Mouse (Mus musculus): ENCODE data around the gene Alg13. TPM values are rescaled to one million over a fixed set of nuclear protein-coding genes. Genes with fewer than 3 reads are reported as not detected.

Alg13 gene
- total RNA-seq (2022) = 10 to 100 TPM in 2 of 4 experiments, 1 to 10 TPM in 2; 9.0 to 16.3 (median 11.9) TPM

DNA sequence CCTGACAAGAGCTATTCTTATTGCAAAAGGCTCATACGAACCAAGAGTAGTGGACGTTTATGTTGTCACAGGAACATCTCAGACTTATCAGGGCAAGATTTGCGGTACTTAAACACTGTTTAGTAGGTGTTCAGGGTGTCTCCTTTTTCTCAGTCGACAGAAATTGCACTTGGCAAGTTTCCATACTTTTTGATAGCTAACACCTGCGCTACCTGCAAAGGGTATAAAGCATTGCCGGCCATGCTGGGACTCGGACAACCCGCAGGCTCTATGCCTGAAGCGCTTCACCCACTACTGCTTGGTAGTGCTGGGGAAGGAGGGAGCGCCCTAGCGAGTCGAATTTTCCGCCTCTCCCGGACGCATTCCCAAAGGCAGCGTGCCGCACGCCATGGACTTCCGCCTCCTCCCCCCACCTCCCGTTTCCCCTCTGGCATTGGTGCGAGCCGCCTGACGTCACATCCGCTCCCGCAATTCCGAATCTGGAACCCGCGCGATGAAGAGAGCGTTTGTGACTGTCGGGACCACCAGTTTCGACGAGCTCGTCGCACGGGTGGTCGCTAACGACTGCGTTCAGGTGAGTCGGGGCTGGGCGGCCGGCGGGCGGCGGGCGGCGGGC is at the start of gene Alg13:
TSS of gene Alg13 (plus strand) at position 257 of the 616 bp plus-strand sequence.
- DNase-seq (ENCODE audit: low spot score in 2 of 2) = peak; percentile 61 to 63

DNA sequence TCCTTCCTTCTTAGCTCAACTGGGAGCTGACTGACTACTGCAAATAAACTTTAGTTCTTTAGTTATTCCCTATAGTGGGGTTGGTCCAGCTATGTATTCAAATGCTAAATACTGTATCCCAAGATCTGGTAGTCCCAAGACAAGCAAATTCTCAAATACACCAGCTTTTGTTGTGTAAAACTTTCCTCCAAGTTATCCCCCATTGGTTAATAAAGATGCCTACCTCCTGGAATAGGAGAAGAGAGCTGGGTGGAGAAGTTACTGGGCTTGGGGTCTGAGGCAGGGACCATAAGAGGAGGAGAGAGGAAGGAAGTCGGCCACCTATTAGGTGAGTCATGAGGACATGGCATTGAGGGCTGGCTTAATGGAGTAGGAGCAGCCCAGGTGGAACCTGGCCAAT is 49.0 kb upstream of the Alg13 start:
- DNase-seq (ENCODE audit: low spot score in 2 of 2) = no peak

DNA sequence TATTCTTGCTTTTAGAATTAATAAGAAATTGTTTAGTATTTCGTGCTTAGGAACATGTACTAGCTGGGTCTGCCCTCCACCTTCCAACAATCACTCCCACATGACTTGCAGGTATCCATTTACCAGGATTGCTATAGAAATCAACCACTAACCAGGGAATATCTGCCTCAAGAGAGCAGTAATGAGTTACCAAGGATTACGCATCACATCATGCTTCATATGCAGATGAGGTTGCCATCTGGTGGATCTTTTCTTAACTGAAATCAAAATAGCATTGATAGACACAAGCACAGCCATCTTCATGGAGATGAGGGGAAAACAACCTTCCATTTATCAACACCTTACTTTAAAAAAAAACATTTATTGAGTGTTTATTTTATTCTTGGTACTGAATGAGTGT is 16.1 kb upstream of the Alg13 start:
- no peak for DNase-seq (ENCODE audit: low spot score in 2 of 2)

- DNase-seq (ENCODE audit: low spot score in 2 of 2) = no peak
Observed at GRCm38 (mm10) chrX:144305659-144306058, 11.9 kb upstream of the Alg13 start.

GRCm38 (mm10) chrX:144314041-144314440 is 3.6 kb upstream of the Alg13 start:
- no peak for DNase-seq (ENCODE audit: low spot score in 2 of 2)

DNA sequence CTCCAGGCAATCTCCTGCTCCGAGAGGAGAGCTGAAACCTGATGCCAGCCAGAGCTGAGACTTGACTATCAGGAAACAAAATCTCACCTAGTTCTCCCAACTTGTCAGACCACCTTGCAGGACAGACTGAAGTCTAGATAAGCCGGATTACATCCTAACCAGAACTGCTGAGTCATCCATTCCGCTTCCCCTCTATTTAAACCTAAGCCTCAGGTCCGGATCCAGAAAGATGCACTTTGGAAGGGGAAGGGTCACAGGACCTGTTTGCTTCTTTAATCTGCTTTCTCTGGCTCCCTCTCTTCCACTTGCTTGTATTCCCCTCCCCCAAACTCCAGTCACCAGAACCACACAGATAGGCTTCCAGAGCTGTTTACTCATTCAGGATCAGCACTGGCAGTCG is 2.6 kb upstream of the Alg13 start:
- no peak for DNase-seq (ENCODE audit: low spot score in 2 of 2)

DNA sequence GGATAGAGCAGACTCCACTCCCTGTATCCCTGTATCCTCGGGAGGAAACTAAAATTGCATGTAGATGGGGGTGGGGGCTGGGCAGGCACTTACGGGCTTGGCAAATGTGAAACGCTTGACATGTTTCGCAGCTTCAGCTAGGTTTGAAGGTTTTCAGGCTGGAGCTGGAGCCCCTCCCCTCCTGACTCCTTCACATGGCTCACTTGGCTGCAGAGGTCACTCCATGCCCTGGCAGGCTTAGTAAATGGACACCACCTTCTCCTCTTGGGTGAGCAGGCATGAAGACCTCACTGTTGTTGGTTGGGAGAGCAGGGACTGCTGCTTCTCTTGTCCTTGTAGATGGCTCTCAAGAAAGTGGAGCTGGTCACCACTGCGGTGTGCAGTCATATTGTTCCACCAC is 1.6 kb upstream of the Alg13 start:
- no peak for DNase-seq (ENCODE audit: low spot score in 2 of 2)

GRCm38 (mm10) chrX:144318164-144318979 is 768 bp downstream of the Alg13 start:
- DNase-seq (ENCODE audit: low spot score in 2 of 2) = peak in 1 of 2 experiments; percentile 2

DNA sequence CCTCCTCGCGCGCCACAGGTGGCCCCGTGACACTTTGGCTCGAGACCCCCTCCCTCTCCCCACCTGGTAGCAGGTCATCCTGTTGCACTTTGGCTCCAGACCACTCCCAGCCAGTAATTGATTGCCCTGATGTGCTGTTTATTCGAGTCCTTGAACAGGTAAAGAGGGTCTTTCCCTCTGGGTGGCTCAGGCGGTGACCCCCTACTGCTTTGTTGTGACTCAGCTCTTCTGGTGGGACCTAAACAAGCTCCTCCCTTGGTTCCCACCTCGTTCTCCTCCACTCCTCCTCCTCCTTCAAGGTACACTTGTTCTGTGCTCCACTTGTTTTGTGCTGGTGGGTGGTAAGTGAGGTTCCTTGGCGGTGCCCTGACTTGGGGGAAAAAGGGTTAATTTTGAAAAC is 1.8 kb downstream of the Alg13 start:
- DNase-seq (ENCODE audit: low spot score in 2 of 2) = no peak

- no peak for DNase-seq (ENCODE audit: low spot score in 2 of 2)
Observed at GRCm38 (mm10) chrX:144325375-144325774, 7.8 kb downstream of the Alg13 start.

GRCm38 (mm10) chrX:144335332-144336015 is 17.9 kb downstream of the Alg13 start:
- DNase-seq (ENCODE audit: low spot score in 2 of 2) = no peak

GRCm38 (mm10) chrX:144337938-144338337 is 20.3 kb downstream of the Alg13 start:
- DNase-seq (ENCODE audit: low spot score in 2 of 2) = no peak

DNA sequence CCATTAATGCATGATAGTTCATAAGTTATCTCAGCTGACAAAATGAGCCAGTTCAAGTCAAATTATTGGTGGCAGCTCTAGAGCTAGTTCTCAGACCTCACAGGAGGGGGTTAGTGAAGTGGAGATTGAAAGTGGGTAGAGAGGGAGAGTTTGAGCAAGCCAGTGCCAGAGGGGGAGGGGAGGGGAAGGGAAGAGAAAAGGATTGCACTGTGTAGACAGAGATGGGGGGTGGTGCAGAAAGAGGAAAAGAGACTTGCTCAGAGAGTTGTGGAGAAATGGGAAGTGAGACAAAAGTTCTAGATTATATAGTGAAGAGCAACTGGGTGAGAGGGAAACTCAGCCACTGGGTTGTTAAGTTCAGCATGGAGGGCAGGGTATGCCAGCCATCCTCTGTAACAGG is 20.8 kb downstream of the Alg13 start:
- DNase-seq (ENCODE audit: low spot score in 2 of 2) = no peak

DNA sequence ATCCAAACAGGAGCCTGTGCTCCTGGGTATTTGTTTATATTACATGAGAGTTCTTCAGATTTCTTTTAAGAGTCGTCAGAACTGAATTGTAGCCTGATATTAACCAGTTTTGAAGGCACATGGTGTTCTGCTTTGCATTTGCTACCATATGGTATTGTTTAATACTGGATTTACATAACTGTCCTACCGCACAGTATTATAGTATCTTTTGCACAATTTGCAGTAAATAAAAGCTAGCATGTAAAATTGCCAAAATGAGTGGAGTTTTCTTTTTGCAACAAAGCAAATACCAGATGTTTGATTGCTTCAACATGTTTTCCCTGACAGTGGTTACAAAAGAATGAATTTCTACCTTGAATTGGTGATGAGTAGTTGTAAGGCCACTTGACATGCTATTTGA is 56.6 kb downstream of the Alg13 start:
- no peak for DNase-seq (ENCODE audit: low spot score in 2 of 2)

DNA sequence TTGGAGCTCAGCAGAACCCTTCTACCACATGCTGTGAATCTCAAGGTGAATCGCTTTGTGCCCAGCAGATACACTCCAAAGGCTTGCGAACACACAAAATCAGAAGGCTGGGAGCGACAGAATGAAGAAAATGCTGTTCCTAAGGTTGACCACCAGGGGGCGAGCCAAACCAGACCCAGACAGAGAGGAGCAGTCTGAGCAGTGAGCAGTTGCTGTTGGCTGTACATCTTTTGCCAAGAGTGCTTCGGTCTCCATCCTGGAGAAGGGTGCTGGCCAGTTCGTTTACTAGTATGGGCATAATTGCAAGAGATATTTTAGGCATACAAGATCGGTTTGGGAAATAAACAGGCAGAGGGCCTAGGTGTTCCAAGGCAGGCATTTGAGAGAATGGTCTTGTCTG is 85.9 kb downstream of the Alg13 start:
- peak in 1 of 2 experiments; percentile 26 for DNase-seq (ENCODE audit: low spot score in 2 of 2)

DNA sequence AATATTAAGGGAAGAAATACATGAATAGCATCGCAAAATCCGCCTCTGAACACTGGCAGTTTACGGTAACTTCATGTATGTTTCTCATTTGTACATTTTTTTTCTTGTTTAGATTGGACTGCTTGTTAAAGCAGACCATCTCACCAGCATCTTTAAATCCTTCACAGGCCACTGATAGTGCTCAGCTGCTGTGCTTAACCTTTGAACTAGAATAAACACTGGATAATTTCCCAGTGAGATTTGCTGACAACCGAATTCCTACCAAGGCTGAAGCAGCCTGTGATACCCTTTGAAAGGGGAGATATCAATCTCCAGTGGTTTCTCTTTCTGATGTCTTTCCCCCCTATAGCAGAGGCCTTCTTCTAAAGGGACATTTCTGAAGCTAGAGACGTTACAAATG is 90.4 kb downstream of the Alg13 start:
- no peak for DNase-seq (ENCODE audit: low spot score in 2 of 2)

GRCm38 (mm10) chrX:144420259-144420658 is 102.7 kb downstream of the Alg13 start:
- DNase-seq (ENCODE audit: low spot score in 2 of 2) = no peak

- DNase-seq (ENCODE audit: low spot score in 2 of 2) = no peak
Observed at GRCm38 (mm10) chrX:144421091-144421490, 103.5 kb downstream of the Alg13 start.

- no peak for DNase-seq (ENCODE audit: low spot score in 2 of 2)
Observed at GRCm38 (mm10) chrX:144423848-144424247, 106.2 kb downstream of the Alg13 start.

All from layer of hippocampus, adult 8-10 months (tissue).